Mouse (Mus musculus) urinary bladder, adult 18-20 months (tissue): ENCODE measurements around the gene Hhat.

Experiments
- DNase-seq, 2 experiments: peaks; one replicate each; pipeline ENCODE4 v3.0.0; 2022; ENCODE audit warnings: low spot score in 2 of 2, mixed read lengths in 2 of 2

Gene Hhat

GRCm38 (mm10) chr1:192497505-192497904, 273.5 kb downstream of the Hhat start:
- DNase-seq = no peak

- DNase-seq = no peak
Observed at GRCm38 (mm10) chr1:192489908-192490825, 280.9 kb downstream of the Hhat start.

- DNase-seq = no peak
Observed at GRCm38 (mm10) chr1:192487571-192487970, 283.5 kb downstream of the Hhat start.

- DNase-seq = no peak
Observed at GRCm38 (mm10) chr1:192485030-192485429, 286.0 kb downstream of the Hhat start.

- DNase-seq = no peak
Observed at GRCm38 (mm10) chr1:192481446-192481845, 289.6 kb downstream of the Hhat start.

- no peak for DNase-seq
Observed at GRCm38 (mm10) chr1:192480072-192480784, 290.8 kb downstream of the Hhat start.

- no peak for DNase-seq
Observed at GRCm38 (mm10) chr1:192478176-192478575, 292.8 kb downstream of the Hhat start.

GRCm38 (mm10) chr1:192477556-192477955, 293.5 kb downstream of the Hhat start:
- DNase-seq = no peak

- DNase-seq = no peak
Observed at GRCm38 (mm10) chr1:192476704-192477103, 294.3 kb downstream of the Hhat start.

- no peak for DNase-seq
Observed at GRCm38 (mm10) chr1:192473134-192473533, 297.9 kb downstream of the Hhat start.

- DNase-seq = no peak
Observed at GRCm38 (mm10) chr1:192472366-192472765, 298.7 kb downstream of the Hhat start.

GRCm38 (mm10) chr1:192463732-192464131, 307.3 kb downstream of the Hhat start:
- DNase-seq = no peak

GRCm38 (mm10) chr1:192457526-192458206, 313.4 kb downstream of the Hhat start:
- DNase-seq = no peak

- DNase-seq = no peak
Observed at GRCm38 (mm10) chr1:192457037-192457436, 314.0 kb downstream of the Hhat start.

- no peak for DNase-seq
Observed at GRCm38 (mm10) chr1:192454981-192455380, 316.0 kb downstream of the Hhat start.

GRCm38 (mm10) chr1:192454501-192454900, 316.5 kb downstream of the Hhat start:
- DNase-seq = no peak

GRCm38 (mm10) chr1:192451722-192452121, 319.3 kb downstream of the Hhat start:
- no peak for DNase-seq

- no peak for DNase-seq
Observed at GRCm38 (mm10) chr1:192450425-192450824, 320.6 kb downstream of the Hhat start.

- no peak for DNase-seq
Observed at GRCm38 (mm10) chr1:192449572-192450351, 321.3 kb downstream of the Hhat start.

GRCm38 (mm10) chr1:192448512-192448911, 322.5 kb downstream of the Hhat start:
- DNase-seq = no peak

GRCm38 (mm10) chr1:192447666-192448065, 323.4 kb downstream of the Hhat start:
- no peak for DNase-seq
